Mouse (Mus musculus): Measurements from ENCODE around the gene Dpysl5. TPM values are rescaled to one million over a fixed set of nuclear protein-coding genes. Genes with fewer than 3 reads are reported as not detected.

Gene Dpysl5
- 6.6 and 7.3 TPM in 2 replicates for polyA plus RNA-seq (2014; fragmentation: Nextera tagmentation; extraction: Ambion mirVana)

- no peaks in the 10 kb centered on the region for H3K36me3 ChIP-seq (ENCODE audit: insufficient read depth)
- H3K27ac ChIP-seq (ENCODE audit: low read depth) = no peak within 1 kb of the TSS
- H3K27me3 ChIP-seq (ENCODE audit: insufficient read depth, low read length) = peaks cover 46% of the 10 kb centered on the region
- peak within 1 kb of the TSS; percentile 74 for H3K4me2 ChIP-seq
- peak within 1 kb of the TSS; percentile 47 for H3K9ac ChIP-seq
- H3K4me3 ChIP-seq (ENCODE audit: low read depth, low read length) = peak within 1 kb of the TSS; percentile 41
- peaks cover 9% of the 10 kb centered on the region for H3K4me1 ChIP-seq (ENCODE audit: insufficient read depth)
- 0 out of 2 replicates have a peak, but pooled peaks have one; percentile 10 for TF ChIP-seq CTCF (IDR thresholded peaks at IDR 0.05; ENCODE audit: low read depth)
- WGBS = under 1% methylated on average over 62 of the region's 71 CpGs
- no peaks in the 10 kb centered on the region for H3K9me3 ChIP-seq (ENCODE audit: low read depth, low read length)
- DNase-seq = peak; percentile 84
- peak; percentile 83 for ATAC-seq (ENCODE audit: insufficient read depth)
These were observed at the start of gene Dpysl5 for GRCm38 (mm10) chr5:30711147-30712001. Dpysl5 (plus strand) TSS chr5:30711564.

DNA sequence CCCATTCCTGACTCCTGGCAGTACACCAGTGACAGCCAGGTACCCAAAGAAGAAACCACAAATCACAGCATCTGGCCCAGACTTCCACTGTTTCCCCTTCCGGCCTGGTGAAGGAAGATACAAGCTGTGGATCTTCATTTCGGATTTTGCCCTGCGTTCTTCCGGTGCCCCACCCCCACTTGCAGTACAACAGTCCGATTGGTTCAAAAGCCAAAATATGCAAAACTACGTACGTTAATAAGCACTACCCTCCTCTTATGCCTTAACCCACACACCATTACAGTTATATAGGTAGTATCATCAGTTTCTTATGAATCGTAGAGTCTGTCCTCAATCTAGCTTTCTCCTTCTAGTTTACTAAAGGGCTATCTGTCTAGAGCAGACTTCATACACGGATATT, 46.0 kb upstream of the Dpysl5 start:
- TF ChIP-seq CTCF (IDR thresholded peaks at IDR 0.05; ENCODE audit: low read depth) = no peak
- no peak overlapping the region for H3K27ac ChIP-seq (ENCODE audit: low read depth)
- ATAC-seq (ENCODE audit: insufficient read depth) (no peak), DNase-seq (no peak)
- H3K36me3 ChIP-seq (ENCODE audit: insufficient read depth) = peaks cover 18% of the 10 kb centered on the region
- no peak overlapping the region for H3K9ac ChIP-seq
- no peaks in the 10 kb centered on the region for H3K27me3 ChIP-seq (ENCODE audit: insufficient read depth, low read length)
- no peak overlapping the region for H3K4me2 ChIP-seq
- WGBS = 86% methylated on average over 9 of the region's 9 CpGs
- no peak overlapping the region for H3K4me3 ChIP-seq (ENCODE audit: low read depth, low read length)
- no peaks in the 10 kb centered on the region for H3K9me3 ChIP-seq (ENCODE audit: low read depth, low read length)
- H3K4me1 ChIP-seq (ENCODE audit: insufficient read depth) = peaks cover 10% of the 10 kb centered on the region; the same call in 1 of the 2 replicates

DNA sequence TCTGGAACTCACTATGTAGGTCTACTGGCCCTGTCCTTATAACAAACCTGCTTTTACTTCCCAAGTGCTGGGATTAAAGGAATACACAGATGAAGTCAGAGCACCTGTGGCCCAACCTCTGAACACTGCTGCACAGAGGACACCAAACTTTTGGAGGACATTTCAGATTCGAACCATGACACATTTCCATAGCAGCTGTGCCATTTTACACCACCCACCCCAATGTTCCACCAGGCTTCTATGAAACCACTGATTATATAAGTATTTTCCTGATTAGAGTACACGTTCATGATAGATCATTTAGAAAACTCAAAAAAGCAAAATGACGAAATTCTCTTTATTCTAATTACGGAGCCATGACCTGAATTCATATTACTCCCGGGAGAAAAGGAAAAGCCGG, 45.4 kb upstream of the Dpysl5 start:
- H3K9ac ChIP-seq = peak overlapping the region; percentile 40
- H3K4me3 ChIP-seq (ENCODE audit: low read depth, low read length) = peak overlapping the region; percentile 85
- peaks cover 24% of the 10 kb centered on the region for H3K36me3 ChIP-seq (ENCODE audit: insufficient read depth)
- WGBS = 56% methylated on average over 6 of the region's 6 CpGs
- H3K4me2 ChIP-seq = peak overlapping the region; percentile 64
- H3K27ac ChIP-seq (ENCODE audit: low read depth) = peak overlapping the region; percentile 65; the same call in 1 of the 2 replicates
- DNase-seq (no peak), ATAC-seq (ENCODE audit: insufficient read depth) (no peak)
- no peaks in the 10 kb centered on the region for H3K27me3 ChIP-seq (ENCODE audit: insufficient read depth, low read length)
- TF ChIP-seq CTCF (IDR thresholded peaks at IDR 0.05; ENCODE audit: low read depth) = no peak
- H3K9me3 ChIP-seq (ENCODE audit: low read depth, low read length) = no peaks in the 10 kb centered on the region
- H3K4me1 ChIP-seq (ENCODE audit: insufficient read depth) = peaks cover 10% of the 10 kb centered on the region; the same call in 1 of the 2 replicates

DNA sequence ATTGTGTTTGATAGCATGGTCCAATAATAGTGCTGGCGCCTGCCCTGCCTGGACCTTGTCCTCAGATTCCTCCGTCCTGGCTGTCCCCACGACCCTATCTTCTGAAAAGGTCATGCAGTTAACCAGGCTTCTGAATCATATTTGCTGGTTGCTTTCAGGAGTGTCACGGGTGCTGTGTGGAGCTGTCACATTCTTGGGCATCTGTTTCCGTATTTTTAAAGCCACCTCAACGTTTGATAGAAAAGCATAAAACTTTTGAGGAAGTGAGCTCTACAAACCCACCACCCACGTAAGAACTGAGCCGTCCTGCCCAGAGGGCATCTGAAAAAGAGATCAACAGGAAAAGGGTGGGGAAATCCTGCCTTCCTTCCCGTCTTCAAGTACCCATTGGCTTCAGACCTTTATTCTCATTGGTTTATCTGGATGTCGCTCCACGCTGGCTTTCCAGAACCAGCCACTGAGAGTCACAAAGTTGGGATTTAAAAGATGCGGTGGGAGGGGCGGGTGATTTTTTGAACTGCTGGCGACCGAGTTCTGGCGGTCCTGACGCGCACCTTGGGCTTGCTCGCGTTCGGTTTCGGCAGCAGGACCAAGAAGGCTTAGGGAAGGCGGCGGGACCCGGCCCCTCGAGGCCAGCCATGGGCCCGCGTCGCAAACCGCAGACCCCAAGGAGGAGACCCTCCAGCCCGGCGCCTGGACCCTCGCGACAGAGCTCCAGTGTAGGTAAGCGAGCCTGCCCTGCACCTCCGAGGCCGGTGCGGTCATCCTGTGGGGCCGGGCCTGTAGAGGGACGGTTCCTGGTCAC, 44.8 kb upstream of the Dpysl5 start, which contains the start of gene Cenpa:
Gene Cenpa (plus strand): TSS at position 387 of the 805 bp plus-strand sequence.
- Histone ChIP-seq H3K4me2 (peak within 1 kb of the TSS; percentile 64), H3K27me3 (ENCODE audit: insufficient read depth, low read length) (no peaks in the 10 kb centered on the region), H3K4me1 (ENCODE audit: insufficient read depth) (peaks cover 10% of the 10 kb centered on the region; the same call in 1 of the 2 replicates), H3K9me3 (ENCODE audit: low read depth, low read length) (no peaks in the 10 kb centered on the region), H3K27ac (ENCODE audit: low read depth) (peak within 1 kb of the TSS; percentile 82), H3K9ac (peak within 1 kb of the TSS; percentile 80), H3K36me3 (ENCODE audit: insufficient read depth) (peaks cover 30% of the 10 kb centered on the region), H3K4me3 (ENCODE audit: low read depth, low read length) (peak within 1 kb of the TSS; percentile 85)
- DNase-seq = peak; percentile 97
- under 1% methylated on average over 40 of the region's 40 CpGs for WGBS
- peak; percentile 94 for ATAC-seq (ENCODE audit: insufficient read depth)
- TF ChIP-seq CTCF (IDR thresholded peaks at IDR 0.05; ENCODE audit: low read depth) = no peak

GRCm38 (mm10) chr5:30667215-30667614, 44.1 kb upstream of the Dpysl5 start:
- WGBS = under 1% methylated on average over 13 of the region's 13 CpGs
- ATAC-seq (ENCODE audit: insufficient read depth) = no peak
- H3K9ac ChIP-seq = peak overlapping the region; percentile 80
- DNase-seq = peak; percentile 36
- no peaks in the 10 kb centered on the region for H3K27me3 ChIP-seq (ENCODE audit: insufficient read depth, low read length)
- peak overlapping the region; percentile 64 for H3K4me2 ChIP-seq
- H3K4me1 ChIP-seq (ENCODE audit: insufficient read depth) = peaks cover 10% of the 10 kb centered on the region; the same call in 1 of the 2 replicates
- H3K27ac ChIP-seq (ENCODE audit: low read depth) = peak overlapping the region; percentile 82
- peak overlapping the region; percentile 85 for H3K4me3 ChIP-seq (ENCODE audit: low read depth, low read length)
- TF ChIP-seq CTCF (IDR thresholded peaks at IDR 0.05; ENCODE audit: low read depth) = no peak
- peaks cover 36% of the 10 kb centered on the region for H3K36me3 ChIP-seq (ENCODE audit: insufficient read depth)
- H3K9me3 ChIP-seq (ENCODE audit: low read depth, low read length) = no peaks in the 10 kb centered on the region

GRCm38 (mm10) chr5:30667686-30668085, 43.7 kb upstream of the Dpysl5 start:
- H3K9me3 ChIP-seq (ENCODE audit: low read depth, low read length) = no peaks in the 10 kb centered on the region
- DNase-seq (no peak), ATAC-seq (ENCODE audit: insufficient read depth) (no peak)
- no peaks in the 10 kb centered on the region for H3K27me3 ChIP-seq (ENCODE audit: insufficient read depth, low read length)
- no peak for TF ChIP-seq CTCF (IDR thresholded peaks at IDR 0.05; ENCODE audit: low read depth)
- H3K9ac ChIP-seq = peak overlapping the region; percentile 80
- peaks cover 10% of the 10 kb centered on the region; the same call in 1 of the 2 replicates for H3K4me1 ChIP-seq (ENCODE audit: insufficient read depth)
- H3K4me2 ChIP-seq = peak overlapping the region; percentile 64
- H3K36me3 ChIP-seq (ENCODE audit: insufficient read depth) = peaks cover 41% of the 10 kb centered on the region
- no peak overlapping the region for H3K27ac ChIP-seq (ENCODE audit: low read depth)
- peak overlapping the region; percentile 85 for H3K4me3 ChIP-seq (ENCODE audit: low read depth, low read length)
- WGBS = 5% methylated on average over 3 of the region's 3 CpGs

Measured in lung, embryonic 14.5 days (tissue).